Mouse (Mus musculus): Measurements from ENCODE around the gene Ugcg. TPM values are rescaled to one million over a fixed set of nuclear protein-coding genes. Genes with fewer than 3 reads are reported as not detected.

Ugcg gene
- polyA plus RNA-seq, 2 experiments: 7.5 to 21.7 TPM

DNA sequence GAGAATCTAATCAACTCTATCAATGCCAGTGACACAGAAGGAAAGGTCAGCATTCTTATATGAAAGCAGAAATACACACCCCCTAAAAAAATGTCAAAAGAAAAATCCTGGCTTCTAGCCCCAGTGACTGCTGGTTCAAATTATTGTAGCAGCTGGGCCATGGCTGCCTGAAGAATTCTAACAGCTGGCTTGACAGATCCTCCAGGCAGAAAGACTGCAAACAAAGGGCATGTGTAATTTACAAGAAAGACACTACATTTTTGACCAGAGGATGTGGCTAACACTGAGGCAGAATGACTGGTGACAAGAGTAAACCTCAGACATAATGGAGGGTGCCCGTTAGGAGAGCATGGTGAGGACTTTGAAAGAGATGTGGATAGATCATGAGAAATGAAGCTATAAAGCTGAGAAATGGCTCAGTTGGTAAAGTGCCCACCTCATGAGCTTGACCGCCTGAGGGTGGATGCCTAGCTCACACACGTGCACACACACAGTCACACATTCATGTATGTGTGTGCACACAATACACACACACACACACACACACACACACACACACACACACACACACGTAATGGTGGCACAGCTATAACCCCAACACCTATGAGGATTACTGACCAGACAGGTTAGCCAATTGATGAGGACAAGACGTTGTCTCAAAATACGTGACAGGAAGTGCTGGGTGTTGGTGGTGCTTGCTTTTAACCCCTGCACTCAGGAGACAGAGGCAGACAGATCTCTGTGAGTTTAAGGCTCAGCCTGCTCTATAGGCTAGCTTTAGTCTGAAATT lies 42.4 kb downstream of the Ugcg start:
- no peak overlapping the region for H3K4me2 ChIP-seq (ENCODE audit: low read depth)
- 67% methylated on average over 6 of the region's 6 CpGs for WGBS (ENCODE audit: insufficient replicate concordance)
- no peak overlapping the region for H3K27ac ChIP-seq
- no peaks in the 10 kb centered on the region for H3K9me3 ChIP-seq (ENCODE audit: control insufficient read depth, low read length)
- H3K4me3 ChIP-seq (ENCODE audit: insufficient read depth in 1 of 2, low read depth in 2 of 2, low read length in 2 of 2): no peak overlapping the region
- H3K36me3 ChIP-seq (replicated peaks; ENCODE audit: control insufficient read depth, insufficient read depth, low read depth): no peaks in the 10 kb centered on the region
- DNase-seq (ENCODE audit: low read depth in 3 of 3, low spot score in 3 of 3) (no peak), ATAC-seq (ENCODE audit: insufficient read depth) (no peak)
- H3K4me1 ChIP-seq (replicated peaks; ENCODE audit: control insufficient read depth in 2 of 2, insufficient read depth in 2 of 2, low read length in 1 of 2): peaks cover 5 to 21% of the 10 kb centered on the region in 2 experiments
- H3K27me3 ChIP-seq (ENCODE audit: control insufficient read depth, insufficient read depth, low read length): no peaks in the 10 kb centered on the region
- no peak for TF ChIP-seq CTCF (IDR thresholded peaks at IDR 0.05; ENCODE audit: low read depth)
- TF ChIP-seq EP300 (IDR thresholded peaks at IDR 0.05; ENCODE audit: low read depth): no peak
- H3K9ac ChIP-seq (replicated peaks): no peak overlapping the region

DNA sequence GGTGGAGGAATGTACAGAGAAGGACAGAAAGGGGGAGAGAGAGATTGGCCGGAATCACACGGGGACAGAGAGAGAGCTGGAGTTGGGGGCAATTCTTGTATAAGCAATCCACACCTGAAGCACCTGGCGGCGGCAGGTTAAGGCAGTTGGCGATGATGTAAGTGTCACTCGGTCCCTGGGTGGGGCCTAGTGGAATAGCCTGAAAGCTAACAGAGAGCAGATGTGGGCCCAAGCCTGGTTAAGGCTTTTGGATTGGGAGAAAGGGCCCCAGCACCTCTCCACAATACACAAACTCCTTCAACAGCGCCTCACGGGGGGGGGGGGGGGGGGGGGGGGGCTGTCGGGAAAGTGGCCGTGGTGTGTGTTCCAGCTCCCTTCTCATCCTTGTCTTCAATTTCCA lies 45.0 kb downstream of the Ugcg start:
- TF ChIP-seq CTCF (IDR thresholded peaks at IDR 0.05; ENCODE audit: low read depth) (no peak), EP300 (IDR thresholded peaks at IDR 0.05; ENCODE audit: low read depth) (no peak)
- Histone ChIP-seq H3K4me1 (replicated peaks; ENCODE audit: control insufficient read depth in 2 of 2, insufficient read depth in 2 of 2, low read length in 1 of 2) (peaks cover 5 to 28% of the 10 kb centered on the region in 2 experiments), H3K9me3 (ENCODE audit: control insufficient read depth, low read length) (no peaks in the 10 kb centered on the region), H3K36me3 (replicated peaks; ENCODE audit: control insufficient read depth, insufficient read depth, low read depth) (no peaks in the 10 kb centered on the region), H3K27me3 (ENCODE audit: control insufficient read depth, insufficient read depth, low read length) (no peaks in the 10 kb centered on the region), H3K27ac (peak overlapping the region; percentile 77), H3K4me3 (ENCODE audit: insufficient read depth in 1 of 2, low read depth in 2 of 2, low read length in 2 of 2) (no peak overlapping the region), H3K9ac (replicated peaks) (peak overlapping the region; percentile 44; the same call in 1 of the 2 replicates), H3K4me2 (ENCODE audit: low read depth) (peak overlapping the region; percentile 51)
- WGBS (ENCODE audit: insufficient replicate concordance): 30% methylated on average over 7 of the region's 10 CpGs
- ATAC-seq (ENCODE audit: insufficient read depth) (peak; percentile 71; the same call in 1 of the 2 replicates), DNase-seq (ENCODE audit: low read depth in 3 of 3, low spot score in 3 of 3) (no peak)

DNA sequence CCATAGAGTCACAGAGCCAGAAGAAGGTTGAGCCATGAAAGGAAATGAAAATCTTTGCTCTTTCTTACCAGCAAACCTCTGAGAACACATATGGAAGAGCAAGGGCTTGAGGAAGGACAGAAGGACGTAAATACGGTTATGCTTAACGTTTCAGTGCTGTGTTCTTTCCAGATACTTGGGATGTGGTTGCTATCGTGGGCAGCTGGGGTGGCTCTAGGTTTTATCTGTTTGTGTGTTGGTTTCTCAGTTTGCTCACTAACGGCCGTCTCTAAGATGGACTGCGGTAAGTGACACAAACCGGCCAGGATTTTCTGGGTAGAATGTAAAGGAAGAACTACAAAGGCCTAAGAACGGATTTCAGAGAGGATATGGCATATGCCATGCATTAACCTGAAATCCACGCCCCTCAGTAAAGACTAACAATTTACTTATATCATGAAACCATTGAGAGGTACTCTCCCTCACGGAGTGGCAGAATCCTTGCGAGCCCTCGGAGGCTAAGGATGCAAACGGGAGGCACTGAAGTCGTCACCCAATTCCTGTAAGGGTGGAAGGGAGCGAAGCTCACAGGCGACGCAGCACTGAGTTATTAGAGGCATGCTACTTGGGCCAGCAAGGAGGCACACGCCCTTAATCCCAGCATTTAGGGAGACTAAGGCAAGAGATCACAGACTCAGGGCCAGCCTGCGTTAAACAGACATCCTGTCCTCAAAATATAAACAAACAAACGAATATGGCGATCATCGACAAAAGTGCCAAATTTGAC lies 45.6 kb downstream of the Ugcg start:
- Histone ChIP-seq H3K9ac (replicated peaks) (peak overlapping the region; percentile 44; the same call in 1 of the 2 replicates), H3K4me3 (ENCODE audit: insufficient read depth in 1 of 2, low read depth in 2 of 2, low read length in 2 of 2) (peak overlapping the region in 1 of 2 experiments; percentile 7; a peak in 1 of 4 replicates), H3K27ac (peak overlapping the region; percentile 77), H3K9me3 (ENCODE audit: control insufficient read depth, low read length) (no peaks in the 10 kb centered on the region), H3K36me3 (replicated peaks; ENCODE audit: control insufficient read depth, insufficient read depth, low read depth) (no peaks in the 10 kb centered on the region), H3K4me1 (replicated peaks; ENCODE audit: control insufficient read depth in 2 of 2, insufficient read depth in 2 of 2, low read length in 1 of 2) (peaks cover 8 to 32% of the 10 kb centered on the region in 2 experiments), H3K27me3 (ENCODE audit: control insufficient read depth, insufficient read depth, low read length) (no peaks in the 10 kb centered on the region), H3K4me2 (ENCODE audit: low read depth) (peak overlapping the region; percentile 51)
- DNase-seq (ENCODE audit: low read depth in 3 of 3, low spot score in 3 of 3) (peak in 2 of 3 experiments; percentile 44 to 49), ATAC-seq (ENCODE audit: insufficient read depth) (peak; percentile 86)
- 34% methylated on average over 23 of the region's 23 CpGs for WGBS (ENCODE audit: insufficient replicate concordance)
- no peak for TF ChIP-seq CTCF (IDR thresholded peaks at IDR 0.05; ENCODE audit: low read depth)
- peak; percentile 96 for TF ChIP-seq EP300 (IDR thresholded peaks at IDR 0.05; ENCODE audit: low read depth)

DNA sequence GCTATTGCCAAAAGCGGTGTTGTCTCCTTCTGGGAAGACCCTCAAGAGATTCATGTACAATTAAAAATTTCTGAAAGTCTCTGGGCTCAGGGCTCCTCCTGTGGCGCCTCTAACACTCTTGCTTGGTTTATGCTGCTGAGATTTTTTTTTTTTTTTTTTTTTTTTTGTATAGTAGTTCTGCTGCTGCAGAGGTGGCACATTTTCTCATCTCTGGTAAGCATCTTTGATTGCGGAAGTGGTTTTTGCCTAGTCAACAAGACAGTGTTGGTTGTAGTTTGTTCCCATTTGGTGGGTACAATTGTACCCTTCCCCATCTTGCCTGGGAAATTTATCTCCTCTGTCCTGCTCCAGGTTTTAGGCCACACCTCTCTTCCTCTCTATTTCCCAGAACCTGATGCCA lies 47.3 kb downstream of the Ugcg start:
- 74% methylated on average over 3 of the region's 3 CpGs for WGBS (ENCODE audit: insufficient replicate concordance)
- no peaks in the 10 kb centered on the region for H3K9me3 ChIP-seq (ENCODE audit: control insufficient read depth, low read length)

More for the DNA sequence above, 47.3 kb downstream of the Ugcg start:
- Histone ChIP-seq H3K36me3 (replicated peaks; ENCODE audit: control insufficient read depth, insufficient read depth, low read depth) (no peaks in the 10 kb centered on the region), H3K4me3 (ENCODE audit: insufficient read depth in 1 of 2, low read depth in 2 of 2, low read length in 2 of 2) (no peak overlapping the region), H3K27me3 (ENCODE audit: control insufficient read depth, insufficient read depth, low read length) (no peaks in the 10 kb centered on the region), H3K9ac (replicated peaks) (no peak overlapping the region), H3K4me1 (replicated peaks; ENCODE audit: control insufficient read depth in 2 of 2, insufficient read depth in 2 of 2, low read length in 1 of 2) (peaks cover 15 to 39% of the 10 kb centered on the region in 2 experiments), H3K27ac (no peak overlapping the region), H3K4me2 (ENCODE audit: low read depth) (no peak overlapping the region)
- DNase-seq (ENCODE audit: low read depth in 3 of 3, low spot score in 3 of 3) (no peak), ATAC-seq (ENCODE audit: insufficient read depth) (no peak)
- TF ChIP-seq CTCF (IDR thresholded peaks at IDR 0.05; ENCODE audit: low read depth) (no peak), EP300 (IDR thresholded peaks at IDR 0.05; ENCODE audit: low read depth) (no peak)
